Mouse (Mus musculus) liver, adult 2 months (tissue): ENCODE data around the gene U2af1.

Experiments used
- CTCF ChIP-seq: fragments of 200-500 bp; IDR thresholded peaks from 2 replicates; pipeline ENCODE4 v1.5.1; 2011; ENCODE audit warnings: low read depth, low read length, control low read depth
- POLR2A ChIP-seq: fragments of 200-500 bp; IDR thresholded peaks from 2 replicates; pipeline ENCODE4 v1.6.1; 2011; ENCODE audit warnings: low read length, control low read depth; ENCODE audit not compliant: insufficient read depth; ENCODE audit errors: extremely low read depth

- TF ChIP-seq POLR2A (no peak), CTCF (no peak)
Observed at GRCm38 (mm10) chr17:31613086-31613755, 45.5 kb downstream of the U2af1 start.
